Mouse (Mus musculus) heart, adult 2 months (tissue): ENCODE measurements around the gene Cdk12.

Source experiments
- CTCF ChIP-seq: fragments of 200-600 bp; IDR thresholded peaks from 2 replicates; pipeline ENCODE4 v1.8.1; 2022; ENCODE audit warnings: antibody characterized with exemption, mild to moderate bottlenecking, moderate library complexity
- EP300 ChIP-seq: fragments of 200-500 bp; IDR thresholded peaks from 2 replicates; pipeline ENCODE4 v1.6.1; 2011; ENCODE audit warnings: low read depth, low read length, control low read depth; ENCODE audit not compliant: insufficient read depth

- TF ChIP-seq CTCF = no peak
- no peak for TF ChIP-seq EP300
These were observed 12.0 kb upstream of the Cdk12 start for GRCm38 (mm10) chr11:98190820-98191219.
